21 mouse cellular contexts compared by ENCODE assay signal in genomic region chr1:184273722-184274121, GRCm38 (mm10).
DNase-seq lines count a peak whose midpoint lies in the region; TF ChIP-seq lines count a peak whose summit lies in the region.
"Had no signal": no experiment of that assay in that cellular context is flagged by ENCODE, and none has a peak within 500 bp of the region (broad histone marks: within the 10 kb centered on the region; RNA-seq: fewer than 3 reads in every experiment).

No protein-coding gene starts in this region.

- H3K4me3 ChIP-seq in heart, adult 2 months: no peak overlapping the region
- H3K4me3 ChIP-seq in layer of hippocampus, adult 2 months: no peak overlapping the region
- H3K4me3 ChIP-seq in cortical plate, adult 2 months (ENCODE audit: insufficient read depth, low read length): no peak overlapping the region
- H3K4me3 ChIP-seq: forebrain, embryonic 13.5 days; heart, embryonic 13.5 days had no signal

- intact Hi-C loops in heart, adult 2 months (cut with DNase I): no loop called here

- DNase-seq in heart, adult 2 months: no peak
- no peak for DNase-seq in heart, adult 18-20 months
- no peak for DNase-seq in layer of hippocampus, adult 2 months (ENCODE audit: low spot score in 2 of 2)
- no peak for DNase-seq in layer of hippocampus, adult 18-20 months (ENCODE audit: low spot score in 2 of 2)
- DNase-seq in retina, embryonic 14.5 days (ENCODE audit: low spot score): peak; percentile 5
- DNase-seq in retina, postnatal 1 day: no peak
- no peak for DNase-seq in spleen, postnatal 36 days (ENCODE audit: low spot score in 2 of 2)
- DNase-seq: adrenal gland, postnatal 36 days; cerebellum, adult 11-12 months; cerebellum, postnatal 14 days; gastrocnemius, postnatal 14 days; heart, postnatal 4 days; kidney, adult 8-10 months; kidney, postnatal 36 days; lung, postnatal 4 days; right cerebral cortex, postnatal 4 days; thymus, postnatal 4 days had no signal

- TF ChIP-seq EP300 in heart, adult 2 months (IDR thresholded peaks at IDR 0.05; ENCODE audit: insufficient read depth, low read depth, low read length): no peak

- H3K79me2 ChIP-seq in heart, adult 2 months (replicated peaks; ENCODE audit: control insufficient read depth, insufficient read depth, low read length): no peaks in the 10 kb centered on the region

- H3K4me1 ChIP-seq in heart, adult 2 months (ENCODE audit: control insufficient read depth, insufficient read depth, low read length): no peaks in the 10 kb centered on the region
- no peaks in the 10 kb centered on the region for H3K4me1 ChIP-seq in cortical plate, adult 2 months (ENCODE audit: control insufficient read depth, insufficient read depth, low read length)
- H3K4me1 ChIP-seq: forebrain, embryonic 13.5 days had no signal

- H3K36me3 ChIP-seq in heart, adult 2 months (ENCODE audit: control insufficient read depth, insufficient read depth, low read length): no peaks in the 10 kb centered on the region
- H3K36me3 ChIP-seq: heart, embryonic 13.5 days had no signal

- no peak for TF ChIP-seq POLR2A in heart, adult 2 months (IDR thresholded peaks at IDR 0.05; ENCODE audit: insufficient read depth, low read depth, low read length)
- TF ChIP-seq POLR2A in cortical plate, adult 2 months (IDR thresholded peaks at IDR 0.05; ENCODE audit: extremely low read depth, insufficient read depth, low read length): no peak

- H3K9ac ChIP-seq in heart, adult 2 months (ENCODE audit: low read depth, low read length): no peak overlapping the region
- H3K9ac ChIP-seq: forebrain, embryonic 13.5 days; heart, embryonic 13.5 days; liver, embryonic 14.5 days had no signal

- H3K27me3 ChIP-seq in heart, adult 2 months (ENCODE audit: control insufficient read depth, insufficient read depth, low read length): no peaks in the 10 kb centered on the region
- H3K27me3 ChIP-seq: forebrain, embryonic 13.5 days had no signal

- TF ChIP-seq CTCF in heart, adult 2 months (IDR thresholded peaks at IDR 0.05): peak; percentile 65
- TF ChIP-seq CTCF in layer of hippocampus, adult 2 months (conservative IDR thresholded peaks at IDR 0.05): peak; percentile 41
- TF ChIP-seq CTCF in cortical plate, adult 2 months (IDR thresholded peaks at IDR 0.05; ENCODE audit: extremely low read depth, insufficient read depth, low read length): 0 out of 2 replicates have a peak, but pooled peaks have one; percentile 0

- WGBS in heart, adult 2 months: 71% methylated on average over 1 of the region's 1 CpGs

- no peak overlapping the region for H3K27ac ChIP-seq in heart, adult 2 months
- H3K27ac ChIP-seq in layer of hippocampus, adult 2 months: no peak overlapping the region
- no peak overlapping the region for H3K27ac ChIP-seq in cortical plate, adult 2 months (ENCODE audit: insufficient read depth, low read length)
- H3K27ac ChIP-seq: forebrain, embryonic 13.5 days; heart, embryonic 13.5 days; liver, embryonic 14.5 days had no signal

Comparison
In these comparisons a context has a peak if more than half of its experiments do, and no peak if none do; other contexts are left out.
1. CTCF ChIP-seq: peak in every context shown above with its lines; median percentile 65 in heart, adult 2 months; 41 in layer of hippocampus, adult 2 months; 0 in cortical plate, adult 2 months.